Mouse (Mus musculus) thymus, postnatal 4 days (tissue): ENCODE data around the gene Olfr45.
"Not testable (repeated sequence)": the region's sequence is repeated elsewhere in the genome, so short reads cannot be mapped to it uniquely, and the experiment has no call there.

Experiments
- DNase-seq: peaks from one replicate; pipeline ENCODE4 v3.0.0; 2021

Olfr45 gene

GRCm38 (mm10) chr7:140681651-140682050 is at the start of gene Olfr45:
TSS of gene Olfr45 (plus strand) at chr7:140681951.
- DNase-seq: no peak

GRCm38 (mm10) chr7:140646152-140646551 is 35.6 kb upstream of the Olfr45 start, which contains the start of gene Olfr53:
TSS of gene Olfr53 (plus strand) at chr7:140646452.
- no peak for DNase-seq

GRCm38 (mm10) chr7:140659630-140660029 is 22.1 kb upstream of the Olfr45 start, which contains the start of gene Olfr539:
TSS of gene Olfr539 (plus strand) at chr7:140659930.
- DNase-seq: no peak

- not testable (repeated sequence) for DNase-seq
These were observed 11.1 kb upstream of the Olfr45 start for GRCm38 (mm10) chr7:140670693-140671092.

GRCm38 (mm10) chr7:140675863-140676262 is 5.9 kb upstream of the Olfr45 start:
- no peak for DNase-seq

GRCm38 (mm10) chr7:140679591-140679990 is 2.2 kb upstream of the Olfr45 start:
- not testable (repeated sequence) for DNase-seq

GRCm38 (mm10) chr7:140696967-140697366 is 15.2 kb downstream of the Olfr45 start, which contains the start of gene Olfr541:
TSS of gene Olfr541 (plus strand) at chr7:140697267.
- no peak for DNase-seq

- no peak for DNase-seq
These were observed 24.6 kb downstream of the Olfr45 start for GRCm38 (mm10) chr7:140706348-140706747.

GRCm38 (mm10) chr7:140707536-140708284 is 26.0 kb downstream of the Olfr45 start:
- DNase-seq: no peak

GRCm38 (mm10) chr7:140717155-140718055 is 35.7 kb downstream of the Olfr45 start:
- DNase-seq: no peak

GRCm38 (mm10) chr7:140721095-140721494 is 39.3 kb downstream of the Olfr45 start:
- no peak for DNase-seq

GRCm38 (mm10) chr7:140725558-140725957 is 43.8 kb downstream of the Olfr45 start:
- DNase-seq: no peak

- no peak for DNase-seq
These were observed 51.4 kb downstream of the Olfr45 start for GRCm38 (mm10) chr7:140733162-140733561.
